Mouse (Mus musculus) brain, embryonic 14.5 days (tissue): Measurements from ENCODE around the gene Aldh1a3.

Source experiments
- CTCF ChIP-seq: fragments of 200-500 bp; IDR thresholded peaks from 2 replicates; pipeline ENCODE4 v1.5.1; 2012; ENCODE audit warnings: inconsistent platforms, mild to moderate bottlenecking, moderate library complexity, borderline replicate concordance; ENCODE audit not compliant: insufficient read depth, insufficient read length; ENCODE audit errors: extremely low read depth
- POLR2A ChIP-seq: fragments of 200-500 bp; IDR thresholded peaks from 2 replicates; pipeline ENCODE4 v1.6.1; 2012; ENCODE audit warnings: mild to moderate bottlenecking, inconsistent platforms, borderline replicate concordance; ENCODE audit not compliant: poor library complexity, insufficient read depth, insufficient read length, severe bottlenecking; ENCODE audit errors: extremely low read depth

DNA sequence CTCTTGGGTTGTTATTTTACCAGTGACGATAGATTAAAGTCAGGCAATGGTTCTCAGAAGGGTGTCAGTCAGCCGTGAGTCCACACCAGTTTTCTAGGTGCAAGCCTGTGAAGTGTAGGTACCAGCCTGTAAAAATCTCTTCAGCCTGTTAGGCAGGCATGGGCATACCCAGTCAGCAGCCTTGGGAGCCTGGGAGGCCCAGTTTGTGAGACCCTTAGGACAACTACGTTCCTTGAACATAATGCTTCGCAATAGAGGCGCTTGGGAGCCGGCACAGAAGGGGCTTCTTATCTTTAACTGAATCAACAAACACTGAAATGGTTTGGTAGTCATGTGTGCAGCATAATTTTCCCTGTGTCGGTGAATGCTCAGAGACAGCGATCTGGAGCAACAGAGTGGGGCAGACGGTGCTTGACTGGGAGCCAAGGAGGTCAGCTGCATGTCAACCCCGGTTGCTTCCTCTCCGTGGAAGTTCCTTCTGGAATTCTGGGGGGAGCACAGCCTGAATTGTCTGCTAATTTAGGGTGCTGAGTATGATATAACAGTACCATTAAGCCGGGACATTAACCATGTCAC lies 44.4 kb upstream of the Aldh1a3 start:
- TF ChIP-seq CTCF (no peak), POLR2A (no peak)
